Mouse (Mus musculus): ENCODE results near the gene Son. TPM values are rescaled to one million over a fixed set of nuclear protein-coding genes. Genes with fewer than 3 reads are reported as not detected.

Gene Son
- polyA plus RNA-seq, 1 experiment from 2014 or later, result 163 TPM

- no peak overlapping the region for H3K9ac ChIP-seq (replicated peaks)
- H3K4me2 ChIP-seq (replicated peaks), result no peak overlapping the region
- no peaks in the 10 kb centered on the region for H3K9me3 ChIP-seq
- H3K36me3 ChIP-seq, result peaks cover 93% of the 10 kb centered on the region
- no peak overlapping the region for H3K4me3 ChIP-seq
- ATAC-seq (ENCODE audit: low FRiP score, low read depth), result no peak
- peaks cover 3% of the 10 kb centered on the region; the same call in 1 of the 2 replicates for H3K4me1 ChIP-seq
- 95% methylated on average over 5 of the region's 5 CpGs for WGBS
- H3K27ac ChIP-seq (replicated peaks), result no peak overlapping the region
- no peaks in the 10 kb centered on the region for H3K27me3 ChIP-seq
These were observed 11.2 kb downstream of the Son start for GRCm38 (mm10) chr16:91658471-91658870.

GRCm38 (mm10) chr16:91659798-91660197 is 12.5 kb downstream of the Son start:
- H3K9me3 ChIP-seq, result no peaks in the 10 kb centered on the region
- H3K4me1 ChIP-seq, result peaks cover 3% of the 10 kb centered on the region; the same call in 1 of the 2 replicates
- H3K27me3 ChIP-seq, result no peaks in the 10 kb centered on the region
- no peak overlapping the region for H3K9ac ChIP-seq (replicated peaks)
- ATAC-seq (ENCODE audit: low FRiP score, low read depth), result no peak
- no peak overlapping the region for H3K4me3 ChIP-seq
- no peak overlapping the region for H3K4me2 ChIP-seq (replicated peaks)
- no peak overlapping the region for H3K27ac ChIP-seq (replicated peaks)
- 97% methylated on average over 20 of the region's 20 CpGs for WGBS
- peaks cover 92% of the 10 kb centered on the region for H3K36me3 ChIP-seq

- Histone ChIP-seq H3K4me1 (peaks cover 3% of the 10 kb centered on the region; the same call in 1 of the 2 replicates), H3K27ac (replicated peaks) (no peak overlapping the region), H3K4me3 (no peak overlapping the region), H3K9me3 (no peaks in the 10 kb centered on the region), H3K9ac (replicated peaks) (no peak overlapping the region), H3K4me2 (replicated peaks) (no peak overlapping the region), H3K27me3 (no peaks in the 10 kb centered on the region), H3K36me3 (peaks cover 92% of the 10 kb centered on the region)
- no peak for ATAC-seq (ENCODE audit: low FRiP score, low read depth)
- WGBS, result 39% methylated on average over 1 of the region's 1 CpGs
These were observed 14.1 kb downstream of the Son start for GRCm38 (mm10) chr16:91661397-91661796.

GRCm38 (mm10) chr16:91662336-91662735 is 15.0 kb downstream of the Son start:
- Histone ChIP-seq H3K4me3 (no peak overlapping the region), H3K4me1 (peaks cover 3% of the 10 kb centered on the region; the same call in 1 of the 2 replicates), H3K9ac (replicated peaks) (no peak overlapping the region), H3K27me3 (no peaks in the 10 kb centered on the region), H3K36me3 (peaks cover 92% of the 10 kb centered on the region), H3K9me3 (no peaks in the 10 kb centered on the region), H3K27ac (replicated peaks) (no peak overlapping the region), H3K4me2 (replicated peaks) (no peak overlapping the region)
- ATAC-seq (ENCODE audit: low FRiP score, low read depth), result no peak
- WGBS, result 97% methylated on average over 16 of the region's 16 CpGs

GRCm38 (mm10) chr16:91663795-91664194 is 16.5 kb downstream of the Son start:
- H3K4me2 ChIP-seq (replicated peaks), result no peak overlapping the region
- 97% methylated on average over 3 of the region's 3 CpGs for WGBS
- no peak overlapping the region for H3K4me3 ChIP-seq
- H3K4me1 ChIP-seq, result peaks cover 3% of the 10 kb centered on the region; the same call in 1 of the 2 replicates
- H3K9me3 ChIP-seq, result no peaks in the 10 kb centered on the region
- no peak overlapping the region for H3K27ac ChIP-seq (replicated peaks)
- ATAC-seq (ENCODE audit: low FRiP score, low read depth), result no peak
- no peak overlapping the region for H3K9ac ChIP-seq (replicated peaks)
- peaks cover 84% of the 10 kb centered on the region for H3K36me3 ChIP-seq
- no peaks in the 10 kb centered on the region for H3K27me3 ChIP-seq

GRCm38 (mm10) chr16:91674500-91674899 is 27.2 kb downstream of the Son start:
- H3K9ac ChIP-seq (replicated peaks), result no peak overlapping the region
- H3K4me2 ChIP-seq (replicated peaks), result no peak overlapping the region
- no peak overlapping the region for H3K4me3 ChIP-seq
- no peaks in the 10 kb centered on the region for H3K9me3 ChIP-seq
- H3K27me3 ChIP-seq, result no peaks in the 10 kb centered on the region
- WGBS, result 85% methylated on average over 4 of the region's 4 CpGs
- no peaks in the 10 kb centered on the region for H3K4me1 ChIP-seq
- ATAC-seq (ENCODE audit: low FRiP score, low read depth), result no peak
- H3K27ac ChIP-seq (replicated peaks), result no peak overlapping the region
- peaks cover 87% of the 10 kb centered on the region for H3K36me3 ChIP-seq

- 91% methylated on average over 5 of the region's 5 CpGs for WGBS
- no peaks in the 10 kb centered on the region for H3K27me3 ChIP-seq
- H3K4me2 ChIP-seq (replicated peaks), result no peak overlapping the region
- H3K9me3 ChIP-seq, result no peaks in the 10 kb centered on the region
- H3K4me1 ChIP-seq, result no peaks in the 10 kb centered on the region
- no peak overlapping the region for H3K9ac ChIP-seq (replicated peaks)
- no peak for ATAC-seq (ENCODE audit: low FRiP score, low read depth)
- H3K36me3 ChIP-seq, result peaks cover 84% of the 10 kb centered on the region
- no peak overlapping the region for H3K4me3 ChIP-seq
- H3K27ac ChIP-seq (replicated peaks), result no peak overlapping the region
These were observed 31.0 kb downstream of the Son start for GRCm38 (mm10) chr16:91678147-91678911.

- no peak overlapping the region for H3K9ac ChIP-seq (replicated peaks)
- no peak for ATAC-seq (ENCODE audit: low FRiP score, low read depth)
- WGBS, result 86% methylated on average over 5 of the region's 5 CpGs
- H3K4me1 ChIP-seq, result no peaks in the 10 kb centered on the region
- H3K27ac ChIP-seq (replicated peaks), result no peak overlapping the region
- no peak overlapping the region for H3K4me2 ChIP-seq (replicated peaks)
- H3K27me3 ChIP-seq, result no peaks in the 10 kb centered on the region
- H3K9me3 ChIP-seq, result no peaks in the 10 kb centered on the region
- H3K36me3 ChIP-seq, result peaks cover 84% of the 10 kb centered on the region
- no peak overlapping the region for H3K4me3 ChIP-seq
These were observed 33.4 kb downstream of the Son start for GRCm38 (mm10) chr16:91680656-91681055.

GRCm38 (mm10) chr16:91685526-91685925 is 38.2 kb downstream of the Son start:
- Histone ChIP-seq H3K9ac (replicated peaks) (no peak overlapping the region), H3K4me3 (no peak overlapping the region), H3K4me1 (peaks cover 23% of the 10 kb centered on the region), H3K27me3 (no peaks in the 10 kb centered on the region), H3K4me2 (replicated peaks) (no peak overlapping the region), H3K9me3 (no peaks in the 10 kb centered on the region), H3K27ac (replicated peaks) (no peak overlapping the region), H3K36me3 (peaks cover 47% of the 10 kb centered on the region)
- ATAC-seq (ENCODE audit: low FRiP score, low read depth), result no peak
- WGBS, result 94% methylated on average over 5 of the region's 5 CpGs

- Histone ChIP-seq H3K27me3 (no peaks in the 10 kb centered on the region), H3K36me3 (peaks cover 45% of the 10 kb centered on the region), H3K4me1 (peaks cover 23% of the 10 kb centered on the region), H3K4me2 (replicated peaks) (no peak overlapping the region), H3K9ac (replicated peaks) (no peak overlapping the region), H3K9me3 (no peaks in the 10 kb centered on the region), H3K4me3 (no peak overlapping the region), H3K27ac (replicated peaks) (no peak overlapping the region)
- no peak for ATAC-seq (ENCODE audit: low FRiP score, low read depth)
- WGBS, result 89% methylated on average over 5 of the region's 5 CpGs
These were observed 39.1 kb downstream of the Son start for GRCm38 (mm10) chr16:91686369-91686768.

- peak overlapping the region; percentile 90 for H3K27ac ChIP-seq (replicated peaks)
- 2% methylated on average over 36 of the region's 51 CpGs for WGBS
- peaks cover 28% of the 10 kb centered on the region for H3K36me3 ChIP-seq
- H3K27me3 ChIP-seq, result no peaks in the 10 kb centered on the region
- H3K4me1 ChIP-seq, result peaks cover 23% of the 10 kb centered on the region
- no peaks in the 10 kb centered on the region for H3K9me3 ChIP-seq
- ATAC-seq (ENCODE audit: low FRiP score, low read depth), result peak; percentile 66
- peak overlapping the region; percentile 87 for H3K4me3 ChIP-seq
- peak overlapping the region; percentile 89 for H3K9ac ChIP-seq (replicated peaks)
- H3K4me2 ChIP-seq (replicated peaks), result peak overlapping the region; percentile 84
These were observed 40.8 kb downstream of the Son start for GRCm38 (mm10) chr16:91688023-91688618.

- Histone ChIP-seq H3K9ac (replicated peaks) (peak within 1 kb of the TSS; percentile 89), H3K27me3 (no peaks in the 10 kb centered on the region), H3K36me3 (peaks cover 23% of the 10 kb centered on the region), H3K27ac (replicated peaks) (peak within 1 kb of the TSS; percentile 90), H3K4me1 (peaks cover 23% of the 10 kb centered on the region), H3K4me3 (peak within 1 kb of the TSS; percentile 87), H3K4me2 (replicated peaks) (peak within 1 kb of the TSS; percentile 84), H3K9me3 (no peaks in the 10 kb centered on the region)
- peak; percentile 99 for ATAC-seq (ENCODE audit: low FRiP score, low read depth)
- 1% methylated on average over 53 of the region's 71 CpGs for WGBS
These were observed 41.5 kb downstream of the Son start, which contains the start of gene Donson for GRCm38 (mm10) chr16:91688619-91689334. Gene Donson (minus strand): TSS chr16:91688770.
